Mouse (Mus musculus) embryo, embryonic 11.5 days (tissue): Measurements from ENCODE around the gene Scube2.

Experiments used
- DNase-seq: peaks from one replicate; pipeline ENCODE4 v3.0.0-alpha.2; 2012; ENCODE audit warnings: low read depth, low spot score

Scube2 gene

GRCm38 (mm10) chr7:109800626-109801025 is 64.9 kb downstream of the Scube2 start:
- DNase-seq: no peak

- DNase-seq: no peak
Measured at GRCm38 (mm10) chr7:109799168-109799567, 66.3 kb downstream of the Scube2 start.

GRCm38 (mm10) chr7:109795564-109795963 is 69.9 kb downstream of the Scube2 start:
- DNase-seq: no peak

GRCm38 (mm10) chr7:109794556-109794955 is 70.9 kb downstream of the Scube2 start:
- DNase-seq: no peak

GRCm38 (mm10) chr7:109792759-109793158 is 72.7 kb downstream of the Scube2 start:
- DNase-seq: peak; percentile 57

GRCm38 (mm10) chr7:109790818-109791217 is 74.7 kb downstream of the Scube2 start:
- DNase-seq: no peak

GRCm38 (mm10) chr7:109787860-109788259 is 77.6 kb downstream of the Scube2 start:
- DNase-seq: no peak

GRCm38 (mm10) chr7:109783281-109783680 is 82.2 kb downstream of the Scube2 start:
- DNase-seq: no peak

- peak; percentile 59 for DNase-seq
Measured at GRCm38 (mm10) chr7:109781470-109782203, 83.8 kb downstream of the Scube2 start, which contains the start of gene Nrip3. Gene Nrip3 (minus strand): TSS chr7:109782025.

GRCm38 (mm10) chr7:109781087-109781469 is 84.4 kb downstream of the Scube2 start:
- peak; percentile 5 for DNase-seq

GRCm38 (mm10) chr7:109772251-109772650 is 93.2 kb downstream of the Scube2 start:
- no peak for DNase-seq

- DNase-seq: no peak
Measured at GRCm38 (mm10) chr7:109768699-109769383, 96.6 kb downstream of the Scube2 start.

GRCm38 (mm10) chr7:109767575-109768350 is 97.7 kb downstream of the Scube2 start:
- DNase-seq: no peak

GRCm38 (mm10) chr7:109764009-109764408 is 101.5 kb downstream of the Scube2 start:
- DNase-seq: no peak

GRCm38 (mm10) chr7:109756291-109756690 is 109.2 kb downstream of the Scube2 start:
- no peak for DNase-seq

GRCm38 (mm10) chr7:109754034-109754433 is 111.4 kb downstream of the Scube2 start:
- DNase-seq: no peak

GRCm38 (mm10) chr7:109752008-109752925 is 113.2 kb downstream of the Scube2 start, which contains the start of gene Tmem9b:
Gene Tmem9b (minus strand): TSS chr7:109752875.
- peak; percentile 56 for DNase-seq

GRCm38 (mm10) chr7:109751427-109752007 is 114.0 kb downstream of the Scube2 start:
- no peak for DNase-seq
